Mouse (Mus musculus): ENCODE measurements around the gene Lzts2. TPM values are rescaled to one million over a fixed set of nuclear protein-coding genes. Genes with fewer than 3 reads are reported as not detected.

Gene Lzts2
- total RNA-seq (2012; rRNA removed) = 30.6 and 31.9 TPM in 2 replicates

DNA sequence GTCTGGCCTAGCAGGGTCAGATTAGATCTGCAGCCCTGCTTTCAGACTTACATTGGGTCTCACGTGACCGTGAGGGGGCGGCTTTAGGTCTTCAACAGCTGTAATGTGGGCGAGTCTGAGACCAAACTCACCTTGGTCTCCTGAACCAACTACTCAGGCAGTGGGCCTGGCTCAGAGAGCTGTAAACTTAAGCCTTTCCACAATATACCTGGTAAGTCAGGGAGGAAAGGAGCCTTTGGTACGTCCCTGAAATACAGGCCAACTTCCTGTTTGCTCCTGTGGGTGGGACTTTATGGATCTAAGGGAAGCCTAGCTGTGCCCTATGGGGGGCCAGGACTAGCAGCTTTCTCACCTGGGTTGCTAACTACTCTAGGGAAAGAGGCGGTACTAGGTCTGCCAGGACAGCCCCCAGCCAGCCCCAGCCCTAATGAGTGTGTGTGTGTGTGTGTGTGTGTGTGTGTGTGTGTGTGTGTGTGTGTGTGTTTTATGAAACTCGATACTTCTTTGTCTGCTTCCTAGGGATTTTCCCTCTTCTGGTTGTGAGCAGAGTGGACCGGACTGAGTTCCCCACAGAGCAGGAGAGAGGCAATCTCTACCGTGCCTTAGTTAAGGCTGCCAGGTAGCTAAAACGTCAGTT, at the start of gene Lzts2:
Lzts2 (plus strand) TSS at position 80 of the 637 bp plus-strand sequence.
- Histone ChIP-seq H3K36me3 (ENCODE audit: control insufficient read depth, insufficient read depth, low read length, poor library complexity, severe bottlenecking) (peaks cover 23% of the 10 kb centered on the region), H3K4me3 (ENCODE audit: insufficient read depth in 1 of 2, low read depth in 1 of 2, low read length in 2 of 2, poor library complexity in 1 of 2, severe bottlenecking in 1 of 2) (peak within 1 kb of the TSS; percentile 72 to 76), H3K9me3 (ENCODE audit: control insufficient read depth, insufficient read depth, low read depth, low read length) (no peaks in the 10 kb centered on the region), H3K4me1 (ENCODE audit: control insufficient read depth in 2 of 2, insufficient read depth in 2 of 2, low read length in 2 of 2, poor library complexity in 1 of 2) (peaks cover 13 to 17% of the 10 kb centered on the region in 2 experiments), H3K27ac (ENCODE audit: insufficient read depth, low read depth, low read length, poor library complexity, severe bottlenecking) (peak within 1 kb of the TSS; percentile 57), H3K9ac (ENCODE audit: insufficient read depth, low read depth, low read length, poor library complexity, severe bottlenecking) (peak within 1 kb of the TSS; percentile 68)
- in situ Hi-C loops (cut with MboI; ENCODE audit: low sequenced_read_pairs in 2 of 2, unreplicated experiment in 2 of 2) = no loop called here
- no peak for DNase-seq (ENCODE audit: low read depth, low spot score)
- TF ChIP-seq HCFC1 (IDR thresholded peaks at IDR 0.05; ENCODE audit: borderline replicate concordance, insufficient read depth, low read length) (no peak), MAFK (IDR thresholded peaks at IDR 0.05; ENCODE audit: insufficient read depth, low read depth, low read length) (no peak), ZNF384 (IDR thresholded peaks at IDR 0.05; ENCODE audit: low read depth, low read length) (no peak), CHD2 (IDR thresholded peaks at IDR 0.05; ENCODE audit: low read depth, low read length) (no peak), ZC3H11A (IDR thresholded peaks at IDR 0.05; ENCODE audit: borderline replicate concordance, low read depth, low read length) (no peak)

DNA sequence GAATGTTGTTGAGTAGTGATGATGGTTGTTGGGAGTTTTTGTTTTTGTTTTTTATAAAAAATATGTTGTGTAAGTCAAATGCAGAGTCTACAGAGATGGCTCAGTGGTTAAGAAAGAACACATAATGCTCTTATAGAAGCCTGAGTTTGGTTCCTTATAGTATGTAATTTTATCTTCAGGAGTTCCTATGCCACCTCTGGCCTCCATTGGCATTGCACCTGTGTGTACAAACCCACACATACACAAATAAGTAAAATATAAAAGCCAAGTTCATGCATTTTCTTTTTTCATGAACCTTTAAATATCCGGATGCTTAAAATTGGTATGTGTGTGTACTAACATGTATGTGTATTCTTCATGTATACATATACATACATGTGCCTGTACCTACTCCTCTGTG, 48.2 kb upstream of the Lzts2 start:
- peaks cover 19% of the 10 kb centered on the region for H3K36me3 ChIP-seq (ENCODE audit: control insufficient read depth, insufficient read depth, low read length, poor library complexity, severe bottlenecking)
- no peak overlapping the region for H3K4me3 ChIP-seq (ENCODE audit: insufficient read depth in 1 of 2, low read depth in 1 of 2, low read length in 2 of 2, poor library complexity in 1 of 2, severe bottlenecking in 1 of 2)
- no peak for TF ChIP-seq ZC3H11A (IDR thresholded peaks at IDR 0.05; ENCODE audit: borderline replicate concordance, low read depth, low read length)
- TF ChIP-seq CHD2 (IDR thresholded peaks at IDR 0.05; ENCODE audit: low read depth, low read length) = no peak
- TF ChIP-seq ZNF384 (IDR thresholded peaks at IDR 0.05; ENCODE audit: low read depth, low read length) = no peak
- no peak for TF ChIP-seq HCFC1 (IDR thresholded peaks at IDR 0.05; ENCODE audit: borderline replicate concordance, insufficient read depth, low read length)
- TF ChIP-seq MAFK (IDR thresholded peaks at IDR 0.05; ENCODE audit: insufficient read depth, low read depth, low read length) = no peak
- H3K27ac ChIP-seq (ENCODE audit: insufficient read depth, low read depth, low read length, poor library complexity, severe bottlenecking) = no peak overlapping the region
- in situ Hi-C loops (cut with MboI; ENCODE audit: low sequenced_read_pairs in 2 of 2, unreplicated experiment in 2 of 2) = no loop called here
- no peak overlapping the region for H3K9ac ChIP-seq (ENCODE audit: insufficient read depth, low read depth, low read length, poor library complexity, severe bottlenecking)
- no peak for DNase-seq (ENCODE audit: low read depth, low spot score)
- H3K9me3 ChIP-seq (ENCODE audit: control insufficient read depth, insufficient read depth, low read depth, low read length) = no peaks in the 10 kb centered on the region
- no peaks in the 10 kb centered on the region for H3K4me1 ChIP-seq (ENCODE audit: control insufficient read depth in 2 of 2, insufficient read depth in 2 of 2, low read length in 2 of 2, poor library complexity in 1 of 2)

DNA sequence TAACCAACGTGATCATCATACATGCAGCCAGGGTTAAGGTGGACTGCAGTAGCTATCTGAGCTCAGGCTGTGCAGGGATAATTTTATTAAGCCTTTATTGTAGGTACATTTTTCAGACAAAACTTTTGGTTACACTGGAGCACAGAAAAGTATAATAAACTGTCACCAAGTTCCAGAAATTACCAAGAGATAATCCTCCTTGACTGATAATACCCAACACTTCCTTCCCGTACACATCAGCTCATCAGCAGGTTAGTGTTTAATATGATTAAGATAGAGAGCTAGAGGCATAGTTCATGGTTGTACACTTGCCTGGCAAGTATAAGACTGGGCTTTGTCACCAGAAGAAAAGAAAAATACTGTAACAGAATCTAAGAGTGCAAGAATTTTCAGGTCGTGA, 45.9 kb upstream of the Lzts2 start:
- H3K9ac ChIP-seq (ENCODE audit: insufficient read depth, low read depth, low read length, poor library complexity, severe bottlenecking) = no peak overlapping the region
- H3K4me1 ChIP-seq (ENCODE audit: control insufficient read depth in 2 of 2, insufficient read depth in 2 of 2, low read length in 2 of 2, poor library complexity in 1 of 2) = no peaks in the 10 kb centered on the region
- in situ Hi-C loops (cut with MboI; ENCODE audit: low sequenced_read_pairs in 2 of 2, unreplicated experiment in 2 of 2) = no loop called here
- peaks cover 14% of the 10 kb centered on the region for H3K36me3 ChIP-seq (ENCODE audit: control insufficient read depth, insufficient read depth, low read length, poor library complexity, severe bottlenecking)
- no peak overlapping the region for H3K4me3 ChIP-seq (ENCODE audit: insufficient read depth in 1 of 2, low read depth in 1 of 2, low read length in 2 of 2, poor library complexity in 1 of 2, severe bottlenecking in 1 of 2)
- TF ChIP-seq ZC3H11A (IDR thresholded peaks at IDR 0.05; ENCODE audit: borderline replicate concordance, low read depth, low read length) (no peak), MAFK (IDR thresholded peaks at IDR 0.05; ENCODE audit: insufficient read depth, low read depth, low read length) (no peak), ZNF384 (IDR thresholded peaks at IDR 0.05; ENCODE audit: low read depth, low read length) (no peak), CHD2 (IDR thresholded peaks at IDR 0.05; ENCODE audit: low read depth, low read length) (no peak), HCFC1 (IDR thresholded peaks at IDR 0.05; ENCODE audit: borderline replicate concordance, insufficient read depth, low read length) (no peak)
- H3K9me3 ChIP-seq (ENCODE audit: control insufficient read depth, insufficient read depth, low read depth, low read length) = no peaks in the 10 kb centered on the region
- DNase-seq (ENCODE audit: low read depth, low spot score) = no peak
- no peak overlapping the region for H3K27ac ChIP-seq (ENCODE audit: insufficient read depth, low read depth, low read length, poor library complexity, severe bottlenecking)

DNA sequence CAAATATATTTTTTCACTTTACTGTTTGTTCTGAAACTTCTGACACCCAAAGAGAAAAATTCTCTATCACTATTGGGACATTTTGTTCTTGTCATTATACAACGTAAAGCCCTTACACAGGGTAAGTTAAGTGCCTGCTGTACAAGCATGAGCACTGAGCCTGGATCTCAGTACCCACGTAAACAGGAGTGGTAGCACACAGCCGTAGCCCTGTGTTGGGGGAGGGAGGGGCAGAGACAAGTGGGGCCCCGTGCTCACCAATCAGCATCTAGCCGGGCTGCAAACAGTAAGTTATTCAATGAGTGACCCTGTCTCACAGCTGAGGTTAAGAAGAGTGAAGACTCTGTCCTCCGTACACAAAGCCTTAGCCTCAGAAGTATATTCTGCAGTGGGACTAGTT, 37.6 kb upstream of the Lzts2 start:
- Histone ChIP-seq H3K27ac (ENCODE audit: insufficient read depth, low read depth, low read length, poor library complexity, severe bottlenecking) (no peak overlapping the region), H3K4me3 (ENCODE audit: insufficient read depth in 1 of 2, low read depth in 1 of 2, low read length in 2 of 2, poor library complexity in 1 of 2, severe bottlenecking in 1 of 2) (no peak overlapping the region), H3K36me3 (ENCODE audit: control insufficient read depth, insufficient read depth, low read length, poor library complexity, severe bottlenecking) (peaks cover 30% of the 10 kb centered on the region), H3K4me1 (ENCODE audit: control insufficient read depth in 2 of 2, insufficient read depth in 2 of 2, low read length in 2 of 2, poor library complexity in 1 of 2) (no peaks in the 10 kb centered on the region), H3K9me3 (ENCODE audit: control insufficient read depth, insufficient read depth, low read depth, low read length) (no peaks in the 10 kb centered on the region), H3K9ac (ENCODE audit: insufficient read depth, low read depth, low read length, poor library complexity, severe bottlenecking) (no peak overlapping the region)
- TF ChIP-seq ZNF384 (IDR thresholded peaks at IDR 0.05; ENCODE audit: low read depth, low read length) (no peak), MAFK (IDR thresholded peaks at IDR 0.05; ENCODE audit: insufficient read depth, low read depth, low read length) (no peak), CHD2 (IDR thresholded peaks at IDR 0.05; ENCODE audit: low read depth, low read length) (no peak), HCFC1 (IDR thresholded peaks at IDR 0.05; ENCODE audit: borderline replicate concordance, insufficient read depth, low read length) (no peak), ZC3H11A (IDR thresholded peaks at IDR 0.05; ENCODE audit: borderline replicate concordance, low read depth, low read length) (no peak)
- DNase-seq (ENCODE audit: low read depth, low spot score) = no peak
- in situ Hi-C loops (cut with MboI; ENCODE audit: low sequenced_read_pairs in 2 of 2, unreplicated experiment in 2 of 2) = no loop called here

All from ES-E14 (cell line).